Mouse (Mus musculus) ovary, postnatal 14 days (tissue): ENCODE data around the gene Tmem246.
A peak's percentile ranks its signal among the peaks of the same experiment; 100 is the strongest.

ENCODE experiments used
- DNase-seq: peaks from one replicate; pipeline ENCODE4 v3.0.0; 2022; ENCODE audit warnings: low spot score

The Tmem246 gene

DNA sequence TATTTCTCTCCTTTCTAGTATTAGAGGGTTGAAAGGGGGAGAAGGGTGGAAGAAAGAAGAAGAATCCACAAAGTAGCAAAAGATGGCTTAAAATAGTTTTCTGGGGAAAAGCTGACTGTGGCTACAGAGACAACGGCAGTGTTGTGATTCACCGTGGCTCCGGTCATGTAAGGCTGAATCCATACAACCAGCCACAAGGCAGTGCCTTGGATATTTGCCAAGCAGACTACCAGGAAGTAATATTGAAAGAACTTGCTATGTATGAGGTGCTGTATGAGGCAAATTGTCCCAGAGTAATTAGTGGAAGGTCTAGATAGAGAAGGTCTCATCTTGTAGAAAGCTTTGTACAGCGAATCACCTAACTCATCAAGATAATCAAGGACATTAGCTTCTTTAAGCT, 25.5 kb downstream of the Tmem246 start:
- no peak for DNase-seq

DNA sequence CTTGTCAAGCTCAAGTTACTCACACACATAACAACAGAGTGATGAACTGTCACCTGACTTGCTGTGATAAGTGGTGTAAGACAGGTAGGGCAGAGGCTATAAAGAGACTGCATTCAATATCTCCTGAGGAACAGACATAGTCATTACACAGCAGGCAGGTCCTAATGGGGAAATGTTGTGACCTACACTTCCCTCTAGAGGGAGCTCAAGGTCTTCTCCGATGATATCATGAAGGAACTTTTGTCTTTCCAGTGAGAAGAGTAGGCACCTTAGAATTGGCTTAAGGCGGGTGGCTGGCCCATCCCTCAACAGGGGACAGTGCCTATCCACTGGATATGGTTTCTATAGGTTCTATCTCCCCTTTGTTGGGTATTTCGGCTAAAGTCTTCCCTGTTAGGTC, 30.1 kb downstream of the Tmem246 start:
- peak; percentile 45 for DNase-seq

DNA sequence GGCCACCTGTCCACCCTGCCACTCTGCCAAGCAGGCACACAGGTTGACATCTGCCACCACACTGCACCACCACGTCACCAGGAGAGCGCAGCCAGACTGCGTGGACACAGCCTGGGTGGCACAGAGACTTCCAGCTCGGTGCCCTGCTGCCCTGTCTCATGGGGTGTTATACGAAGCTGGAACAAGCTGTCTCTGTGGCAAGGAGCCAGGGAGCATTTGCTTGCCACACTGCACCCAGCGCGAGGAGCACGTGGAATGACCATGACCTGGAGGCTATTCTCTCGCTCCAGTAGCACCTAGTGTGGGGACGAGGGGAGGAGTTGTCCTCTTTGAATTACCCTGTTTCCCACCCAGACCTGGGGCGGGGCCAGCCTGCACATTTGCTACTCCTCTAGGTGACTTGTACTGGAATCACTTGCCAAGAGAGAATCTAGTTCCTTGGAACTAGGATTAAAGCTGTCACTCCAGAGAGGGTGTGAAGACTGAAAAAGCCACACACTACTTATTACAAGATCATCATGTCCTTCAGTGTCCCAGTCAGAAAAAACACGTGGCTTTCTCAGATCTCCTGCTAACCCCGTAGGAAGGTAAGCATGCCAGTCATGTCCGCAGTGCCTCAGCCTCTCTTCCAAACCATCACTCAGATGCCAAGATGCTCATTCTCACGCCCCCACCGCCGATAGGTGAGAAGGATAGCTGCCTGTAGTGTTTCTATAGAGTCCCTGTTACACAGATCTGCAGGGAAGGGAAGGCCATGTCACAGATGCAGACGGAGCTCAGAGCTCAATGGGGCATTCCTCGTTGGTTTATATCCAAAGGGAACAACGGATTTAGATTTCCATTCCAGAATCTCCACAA, 37.5 kb downstream of the Tmem246 start:
- no peak for DNase-seq

DNA sequence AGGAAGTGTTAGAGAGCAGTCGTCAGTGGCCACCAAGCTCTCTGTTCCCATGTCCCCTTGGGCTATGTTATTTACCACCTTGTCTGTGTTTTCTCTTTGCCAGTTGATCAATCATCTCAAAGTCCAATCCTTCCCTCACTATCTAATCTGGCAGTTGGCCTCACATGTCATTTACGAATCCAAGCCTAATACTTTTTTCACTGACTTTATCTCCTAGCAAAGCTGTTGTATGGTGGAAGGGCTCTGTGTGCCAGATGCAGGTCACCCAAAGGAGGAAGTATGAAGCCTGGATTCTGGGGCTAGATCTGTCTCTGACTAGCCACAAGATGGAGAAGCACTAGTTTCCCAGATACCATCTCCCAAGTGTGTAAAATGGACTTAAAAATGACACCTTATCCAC, 39.5 kb downstream of the Tmem246 start:
- DNase-seq, result no peak

DNA sequence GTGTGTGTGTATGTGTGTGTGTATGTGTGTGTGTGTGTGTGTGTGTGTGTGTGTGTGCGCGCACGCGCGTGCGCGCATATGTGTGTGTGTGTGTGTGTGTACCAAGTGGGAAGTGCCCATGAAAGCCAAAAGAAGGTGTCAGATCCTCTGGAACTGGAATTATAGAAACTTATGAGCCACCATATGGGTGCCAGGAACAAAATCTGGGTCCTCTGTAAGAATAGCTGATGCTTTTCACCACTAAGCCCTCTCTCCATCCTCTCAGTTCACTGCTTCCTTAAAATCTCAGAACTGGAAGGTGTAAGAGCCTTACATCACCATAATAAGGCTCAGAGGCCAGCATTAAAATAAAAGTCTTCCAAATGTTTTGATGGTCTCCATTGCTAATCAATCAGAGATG, 40.3 kb downstream of the Tmem246 start:
- DNase-seq, result no peak

DNA sequence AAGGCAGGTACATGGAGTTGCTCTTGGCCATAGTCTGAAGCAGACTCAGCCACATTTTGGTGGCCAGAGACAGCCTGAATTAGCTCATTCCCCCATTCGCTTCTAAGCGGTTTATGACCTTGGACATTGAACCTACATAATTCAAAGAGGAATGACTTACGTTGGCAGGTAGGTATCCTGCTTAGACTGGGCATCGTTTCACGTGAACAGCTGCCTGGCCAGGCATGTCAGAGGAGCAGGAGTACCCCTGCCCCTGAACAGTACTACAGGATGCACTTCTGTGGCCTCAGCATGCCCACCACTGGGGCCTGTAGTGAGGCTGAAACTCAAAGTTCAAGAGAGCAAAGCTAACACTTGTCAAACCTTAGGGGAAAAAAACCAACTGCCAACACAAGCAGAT, 44.3 kb downstream of the Tmem246 start:
- DNase-seq, result no peak

DNA sequence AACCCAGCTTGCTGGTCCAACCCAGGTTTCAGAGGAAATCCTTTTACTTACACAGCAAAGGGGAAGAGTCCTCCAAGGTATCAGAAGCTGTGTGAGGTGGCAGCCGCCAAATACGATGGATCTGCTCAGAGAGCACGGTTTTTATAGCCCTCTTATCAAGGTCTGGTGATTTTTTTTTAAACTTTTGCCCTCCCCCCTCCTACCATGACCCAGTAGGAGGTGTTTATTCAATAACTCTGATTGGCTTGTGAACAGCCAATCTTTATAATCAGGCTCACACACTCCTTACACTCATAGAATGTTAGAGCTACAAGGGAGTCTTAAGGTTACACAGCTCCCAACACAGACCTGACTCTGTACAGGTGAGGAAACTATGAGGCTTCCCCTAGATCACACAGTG, 48.3 kb downstream of the Tmem246 start, which contains the start of gene Aldob:
Gene Aldob, minus strand, starts transcription at position 164 of the 400 bp plus-strand sequence.
- no peak for DNase-seq

DNA sequence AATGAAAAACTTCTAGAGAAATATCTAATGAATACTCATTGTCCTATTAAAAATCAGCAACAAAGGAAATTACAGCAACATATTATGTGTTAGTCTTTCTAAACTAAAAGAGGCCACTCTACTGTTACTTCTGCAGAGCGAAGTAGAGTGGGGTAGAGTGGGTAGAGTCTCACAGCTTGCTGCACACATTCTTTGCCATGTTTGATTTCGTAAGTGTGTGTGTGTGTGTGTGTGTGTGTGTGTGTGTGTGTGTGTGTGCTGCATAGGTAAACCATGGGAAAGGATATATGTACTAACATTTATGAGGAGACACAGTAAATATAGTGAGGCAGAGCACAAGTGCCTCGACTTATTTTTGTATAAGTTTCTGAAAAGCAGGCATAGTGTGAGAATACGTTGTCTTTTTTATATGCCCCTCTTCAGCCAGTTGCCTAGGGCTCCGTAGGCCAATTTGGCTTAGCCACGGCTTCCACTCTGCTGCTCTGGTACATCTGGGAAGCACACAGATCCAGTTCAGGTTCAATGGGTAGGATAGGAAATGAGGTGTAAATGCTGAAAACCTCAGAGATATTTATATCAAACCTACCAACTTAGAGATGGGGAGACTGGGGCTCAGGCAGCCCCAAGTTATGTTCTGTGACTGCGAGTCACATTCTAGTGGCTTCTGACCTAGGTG, 50.0 kb downstream of the Tmem246 start:
- DNase-seq, result no peak

DNA sequence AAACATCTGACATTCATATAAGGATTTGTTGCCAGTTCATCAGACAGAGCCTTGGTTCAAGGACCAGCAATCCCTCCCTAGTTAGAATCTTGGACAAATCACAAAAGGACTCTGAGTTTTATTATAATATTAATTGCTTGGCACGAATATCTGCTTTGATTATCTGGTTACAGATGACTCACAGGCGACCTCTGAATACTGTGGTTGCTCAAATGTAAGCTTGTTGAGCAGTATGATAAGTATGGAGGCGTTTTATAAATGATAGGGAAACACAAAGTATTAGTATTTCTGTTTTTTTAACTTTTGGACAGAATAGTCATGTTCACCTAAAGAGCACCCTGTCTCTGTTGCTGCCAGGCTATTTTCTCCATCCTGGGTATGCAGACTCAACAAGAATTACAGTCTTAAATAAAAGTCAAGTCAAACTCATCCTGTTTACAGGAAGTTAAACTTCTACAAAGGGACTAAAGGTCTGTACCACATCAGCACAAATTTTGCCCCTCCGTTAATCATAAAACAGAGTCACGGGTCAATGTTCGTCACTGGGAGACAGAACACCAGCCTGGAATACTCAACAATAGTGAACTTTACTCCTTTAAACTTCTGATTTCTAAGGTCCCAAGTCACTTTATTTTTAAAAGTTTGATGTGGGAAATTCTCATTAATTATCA, 50.7 kb downstream of the Tmem246 start:
- no peak for DNase-seq

DNA sequence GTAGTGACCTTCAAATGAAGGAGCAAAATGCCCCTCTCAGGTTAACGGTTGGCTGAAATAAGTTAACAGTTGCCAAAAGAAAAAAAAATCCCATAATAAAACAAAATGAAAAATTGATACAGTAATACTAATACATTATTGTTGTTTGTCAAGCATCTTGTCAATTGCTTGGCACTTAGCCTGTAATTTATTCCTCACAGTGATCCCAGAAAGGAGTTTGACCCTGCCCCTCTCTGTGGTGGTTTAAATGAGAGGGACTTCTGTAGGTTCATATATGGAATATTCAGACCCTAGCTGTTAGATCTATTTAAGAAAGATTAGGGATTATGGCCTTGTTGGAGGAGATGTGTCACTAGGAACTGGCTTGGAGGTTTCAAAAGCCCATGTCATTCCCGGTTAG, 51.6 kb downstream of the Tmem246 start:
- DNase-seq, result no peak

DNA sequence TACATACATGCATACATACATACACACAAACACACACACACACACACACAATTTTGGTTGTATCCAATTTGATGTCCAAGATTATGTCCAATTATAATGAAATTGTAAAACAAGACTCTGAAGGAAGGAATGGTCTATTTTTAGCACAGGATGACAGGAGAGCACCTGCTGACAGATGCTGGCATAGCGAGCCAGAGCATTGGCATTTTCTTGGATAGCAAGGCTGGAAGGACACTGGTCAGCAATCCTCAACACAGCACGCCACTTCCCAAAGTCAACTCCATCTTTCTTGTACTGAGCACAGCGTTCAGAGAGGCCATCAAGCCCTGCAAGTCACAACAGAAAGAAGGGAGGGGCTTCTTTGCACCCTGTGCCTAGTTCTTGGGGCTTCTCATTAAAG, 56.7 kb downstream of the Tmem246 start:
- DNase-seq, result no peak

DNA sequence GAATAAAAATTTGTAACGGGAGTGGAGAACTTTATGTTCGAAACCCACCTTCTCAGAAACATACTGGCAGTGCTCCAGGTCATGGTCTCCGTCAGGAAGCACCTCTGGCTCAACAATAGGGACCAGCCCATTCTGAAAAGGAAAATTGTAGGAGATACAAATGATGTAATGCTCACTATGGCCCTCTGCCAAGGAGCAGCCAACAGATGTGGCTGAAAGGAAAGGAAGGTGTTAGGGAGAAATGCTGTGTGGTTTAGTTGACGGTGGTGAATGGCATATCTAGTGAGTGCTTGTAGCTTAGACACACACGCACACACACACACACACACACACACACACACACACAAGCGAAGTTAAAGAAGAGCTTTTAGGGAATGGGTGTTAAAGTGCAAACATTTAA, 58.0 kb downstream of the Tmem246 start:
- no peak for DNase-seq

DNA sequence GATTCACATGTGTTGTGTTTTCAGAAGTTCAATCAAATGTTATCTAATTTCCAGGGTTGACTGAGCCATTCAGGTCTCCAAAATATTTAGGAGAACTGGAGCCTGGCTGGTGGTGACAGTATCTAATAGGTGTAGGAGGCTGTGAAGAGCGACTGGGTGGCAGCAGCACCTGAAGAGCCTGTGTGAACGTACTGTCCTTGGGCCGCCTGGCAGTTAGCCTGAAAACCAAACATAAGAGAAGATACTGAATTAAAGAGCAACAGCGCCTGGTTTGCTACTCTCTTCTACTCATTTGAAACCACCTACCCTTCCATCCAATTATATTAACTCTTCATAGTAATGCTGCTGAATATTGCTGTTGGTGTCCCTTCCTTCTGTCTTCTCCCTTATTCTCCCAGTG, 61.0 kb downstream of the Tmem246 start:
- no peak for DNase-seq

DNA sequence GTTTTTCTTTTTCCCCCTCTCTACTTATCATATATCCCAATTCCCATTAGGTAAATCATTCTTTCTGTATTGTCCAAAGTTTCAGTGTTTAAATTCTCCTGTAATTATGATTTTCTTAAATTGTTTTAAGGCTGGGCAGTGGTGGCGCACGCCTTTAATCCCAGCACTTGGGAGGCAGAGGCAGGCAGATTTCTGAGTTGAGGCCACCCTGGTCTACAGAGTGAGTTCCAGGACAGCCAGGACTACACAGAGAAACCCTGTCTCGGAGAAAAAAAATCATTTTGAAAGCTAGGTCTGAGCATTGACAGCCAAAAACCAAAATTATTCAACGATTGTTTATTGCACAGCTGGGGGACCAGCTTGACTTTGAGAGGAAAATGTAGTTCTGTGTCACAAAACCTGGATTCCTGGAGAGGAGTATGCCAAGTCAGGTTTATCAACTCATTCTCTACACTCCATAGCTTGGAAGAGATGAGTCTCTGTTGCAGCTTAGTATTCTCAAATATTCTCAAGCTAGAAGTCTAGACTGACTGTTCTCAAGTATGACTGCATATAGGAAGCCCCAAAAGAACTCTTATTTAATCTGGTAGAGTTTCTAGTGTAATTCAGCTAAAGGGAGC, 61.9 kb downstream of the Tmem246 start:
- no peak for DNase-seq

DNA sequence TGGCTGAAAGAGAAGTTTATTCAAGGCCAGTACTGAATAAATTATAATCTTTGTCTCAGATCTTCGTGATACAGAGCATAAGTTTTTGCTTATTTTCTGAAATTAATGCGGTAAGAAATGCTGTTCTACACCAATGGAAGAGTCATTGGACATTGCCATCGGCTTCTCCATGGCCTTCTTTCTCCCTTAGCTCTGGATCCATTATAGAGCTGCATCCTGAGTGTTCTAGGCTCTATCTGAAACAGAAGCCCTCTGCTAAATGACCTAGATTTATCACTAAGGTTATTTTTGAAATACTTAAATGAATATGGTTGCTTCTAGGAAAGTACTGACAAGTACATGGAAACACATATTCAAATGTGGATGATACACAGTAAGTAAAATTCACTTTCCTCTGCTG, 62.6 kb downstream of the Tmem246 start:
- DNase-seq, result no peak
